Mouse (Mus musculus) small intestine, adult 2 months (tissue): ENCODE measurements around the gene Fosl2.
A peak's percentile ranks its signal among the peaks of the same experiment; 100 is the strongest.

ENCODE experiments used
- CTCF ChIP-seq: fragments of 200-500 bp; IDR thresholded peaks from 2 replicates; pipeline ENCODE4 v1.5.1; 2012; ENCODE audit warnings: low read depth, mild to moderate bottlenecking, control low read depth, inconsistent platforms, low read length, moderate library complexity, mixed read lengths; ENCODE audit not compliant: insufficient replicate concordance, insufficient read length; ENCODE audit errors: extremely low read depth
- POLR2A ChIP-seq: fragments of 200-500 bp; IDR thresholded peaks from 2 replicates; pipeline ENCODE4 v1.6.1; 2012; ENCODE audit warnings: low read depth, mild to moderate bottlenecking, control low read depth, inconsistent platforms, low read length, moderate library complexity

GRCm38 (mm10) chr5:32139516-32140037, 4.0 kb downstream of the Fosl2 start:
- peak; percentile 34; the same call in 1 of the 2 replicates for TF ChIP-seq CTCF
- TF ChIP-seq POLR2A, result no peak
